Mouse (Mus musculus) heart, postnatal 0 days (tissue): Measurements from ENCODE around the gene Ccdc88b.

ENCODE experiments used
- CTCF ChIP-seq: IDR thresholded peaks from 2 replicates; pipeline ENCODE4 v1.5.1; 2016; ENCODE audit warnings: antibody characterized with exemption, control low read depth, low read depth
- EP300 ChIP-seq: IDR thresholded peaks from 2 replicates; pipeline ENCODE4 v1.6.1; 2016; ENCODE audit warnings: antibody characterized with exemption, low read depth

DNA sequence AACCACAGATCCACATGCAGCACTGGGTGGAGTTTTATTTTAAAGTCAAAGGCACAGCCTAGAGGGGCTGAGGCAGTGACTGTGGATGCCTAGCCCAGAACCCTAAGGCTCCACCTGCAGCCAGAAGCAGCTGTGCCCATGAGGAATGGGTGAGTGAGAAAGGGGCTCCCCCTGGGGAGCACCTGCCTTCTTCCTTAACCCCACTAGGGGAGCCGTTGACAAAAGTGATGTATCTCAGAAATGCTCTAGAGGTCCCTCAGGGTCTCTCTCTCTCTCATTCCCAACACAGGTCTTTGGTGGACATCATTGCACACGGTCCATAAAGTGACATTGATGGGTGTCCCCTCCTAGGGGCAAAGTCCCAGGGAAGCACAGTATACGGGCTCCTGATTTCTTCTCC, 28.9 kb downstream of the Ccdc88b start:
- TF ChIP-seq CTCF = no peak
- TF ChIP-seq EP300 = no peak
